Mouse (Mus musculus) kidney, postnatal 0 days (tissue): ENCODE measurements around the gene Limch1. TPM values are rescaled to one million over a fixed set of nuclear protein-coding genes. Genes with fewer than 3 reads are reported as not detected.
A peak's percentile ranks its signal among the peaks of the same experiment; 100 is the strongest.

ENCODE experiments used
- ATAC-seq: fragments of 200-750 bp; cut with Nextera tagmentation; replicated peaks from 2 replicates; pipeline ENCODE4 v1.8.0; 2017; ENCODE audit warnings: low read depth, moderate number of reproducible peaks, moderate TSS enrichment, moderate library complexity; ENCODE audit not compliant: low FRiP score
- DNase-seq: peaks from one replicate; pipeline ENCODE4 v3.0.0-alpha.2; 2016; ENCODE audit warnings: low spot score
- H3K27ac ChIP-seq: fragments of 300-500 bp; sonication (generic); 2 replicates; pipeline ENCODE4 v1.5.1; 2014; ENCODE audit warnings: mild to moderate bottlenecking
- H3K27me3 ChIP-seq: fragments of 300-500 bp; sonication (generic); 2 replicates; pipeline ENCODE4 v1.6.1; 2014; ENCODE audit warnings: low read length, mixed read lengths; ENCODE audit not compliant: insufficient read depth
- H3K36me3 ChIP-seq: fragments of 300-500 bp; sonication (generic); 2 replicates; pipeline ENCODE4 v1.6.1; 2014; ENCODE audit warnings: low read length, mixed read lengths; ENCODE audit not compliant: insufficient read depth
- H3K4me1 ChIP-seq: fragments of 300-500 bp; sonication (generic); replicated peaks from 2 replicates; pipeline ENCODE4 v1.6.1; 2014; ENCODE audit warnings: antibody characterized with exemption, low read length, mixed read lengths; ENCODE audit not compliant: insufficient read depth
- H3K4me2 ChIP-seq: fragments of 300-500 bp; sonication (generic); 2 replicates; pipeline ENCODE4 v1.6.1; 2014; ENCODE audit warnings: mild to moderate bottlenecking, low read length, moderate library complexity, mixed read lengths
- H3K4me3 ChIP-seq: fragments of 300-500 bp; sonication (generic); replicated peaks from 2 replicates; pipeline ENCODE4 v1.5.1; 2014; ENCODE audit warnings: low read depth, low read length
- H3K9ac ChIP-seq: fragments of 300-500 bp; sonication (generic); 2 replicates; pipeline ENCODE4 v1.6.1; 2014; ENCODE audit warnings: low read depth, low read length
- H3K9me3 ChIP-seq: fragments of 300-500 bp; sonication (generic); replicated peaks from 2 replicates; pipeline ENCODE4 v1.6.1; 2016; ENCODE audit warnings: low read length, inconsistent platforms, mixed read lengths
- CTCF ChIP-seq: IDR thresholded peaks from 2 replicates; pipeline ENCODE4 v1.5.1; 2016; ENCODE audit warnings: antibody characterized with exemption, low read depth, mild to moderate bottlenecking, moderate library complexity
- WGBS: fragments of 180-500 bp; shearing (Covaris S2); extraction: QIAGEN DNeasy Blood & Tissue Kit; methylation state at CpG from one replicate; pipeline ENCODE4 v1.1.7; 2014; 5-methylcytosine and 5-hydroxymethylcytosine counted together
- polyA plus RNA-seq: library from polyadenylated mRNA; unstranded; fragments of >200 nt; fragmentation: Nextera tagmentation; extraction: Ambion mirVana; gene quantifications from 2 replicates; pipeline ENCODE4 v1.2.1, GENCODE M21; 2015

The Limch1 gene
- polyA plus RNA-seq, 1 experiment from 2014 or later: 34.1 TPM

GRCm38 (mm10) chr5:66848136-66848535 is 102.5 kb downstream of the Limch1 start:
- TF ChIP-seq CTCF: no peak
- Histone ChIP-seq H3K9ac (no peak overlapping the region), H3K4me1 (peaks cover 8% of the 10 kb centered on the region; the same call in 1 of the 2 replicates), H3K36me3 (no peaks in the 10 kb centered on the region), H3K9me3 (no peaks in the 10 kb centered on the region), H3K27ac (no peak overlapping the region), H3K27me3 (no peaks in the 10 kb centered on the region), H3K4me3 (no peak overlapping the region), H3K4me2 (no peak overlapping the region)
- WGBS: 27% methylated on average over 7 of the region's 7 CpGs
- DNase-seq: peak; percentile 16
- no peak for ATAC-seq

GRCm38 (mm10) chr5:66849148-66849547 is 103.5 kb downstream of the Limch1 start:
- no peak overlapping the region for H3K9ac ChIP-seq
- H3K4me1 ChIP-seq: peaks cover 8% of the 10 kb centered on the region; the same call in 1 of the 2 replicates
- H3K4me3 ChIP-seq: no peak overlapping the region
- no peaks in the 10 kb centered on the region for H3K27me3 ChIP-seq
- ATAC-seq (no peak), DNase-seq (no peak)
- H3K27ac ChIP-seq: no peak overlapping the region
- 55% methylated on average over 4 of the region's 4 CpGs for WGBS
- no peaks in the 10 kb centered on the region for H3K9me3 ChIP-seq
- no peak overlapping the region for H3K4me2 ChIP-seq
- TF ChIP-seq CTCF: no peak
- no peaks in the 10 kb centered on the region for H3K36me3 ChIP-seq

- Histone ChIP-seq H3K4me2 (no peak overlapping the region), H3K9me3 (no peaks in the 10 kb centered on the region), H3K9ac (no peak overlapping the region), H3K36me3 (no peaks in the 10 kb centered on the region), H3K4me3 (no peak overlapping the region), H3K4me1 (peaks cover 8% of the 10 kb centered on the region; the same call in 1 of the 2 replicates), H3K27ac (no peak overlapping the region), H3K27me3 (no peaks in the 10 kb centered on the region)
- no peak for ATAC-seq
- no peak for DNase-seq
- TF ChIP-seq CTCF: no peak
- 87% methylated on average over 11 of the region's 11 CpGs for WGBS
Measured at GRCm38 (mm10) chr5:66850721-66851251, 105.2 kb downstream of the Limch1 start.

- Histone ChIP-seq H3K4me1 (peaks cover 8% of the 10 kb centered on the region; the same call in 1 of the 2 replicates), H3K4me3 (no peak overlapping the region), H3K4me2 (no peak overlapping the region), H3K9ac (no peak overlapping the region), H3K9me3 (no peaks in the 10 kb centered on the region), H3K27ac (no peak overlapping the region), H3K27me3 (no peaks in the 10 kb centered on the region), H3K36me3 (no peaks in the 10 kb centered on the region)
- TF ChIP-seq CTCF: no peak
- DNase-seq (no peak), ATAC-seq (no peak)
- WGBS: 82% methylated on average over 5 of the region's 5 CpGs
Measured at GRCm38 (mm10) chr5:66851708-66852107, 106.1 kb downstream of the Limch1 start.

- Histone ChIP-seq H3K4me1 (no peaks in the 10 kb centered on the region), H3K27me3 (no peaks in the 10 kb centered on the region), H3K27ac (no peak overlapping the region), H3K4me2 (no peak overlapping the region), H3K9me3 (no peaks in the 10 kb centered on the region), H3K36me3 (no peaks in the 10 kb centered on the region), H3K9ac (no peak overlapping the region), H3K4me3 (no peak overlapping the region)
- no peak for DNase-seq
- 83% methylated on average over 5 of the region's 5 CpGs for WGBS
- no peak for ATAC-seq
- no peak for TF ChIP-seq CTCF
Measured at GRCm38 (mm10) chr5:66854263-66854662, 108.6 kb downstream of the Limch1 start.

- H3K9me3 ChIP-seq: no peaks in the 10 kb centered on the region
- no peak overlapping the region for H3K4me3 ChIP-seq
- H3K9ac ChIP-seq: no peak overlapping the region
- H3K4me2 ChIP-seq: no peak overlapping the region
- DNase-seq: peak; percentile 47
- H3K27me3 ChIP-seq: no peaks in the 10 kb centered on the region
- no peaks in the 10 kb centered on the region for H3K36me3 ChIP-seq
- no peak for TF ChIP-seq CTCF
- WGBS: 59% methylated on average over 11 of the region's 11 CpGs
- H3K4me1 ChIP-seq: no peaks in the 10 kb centered on the region
- no peak for ATAC-seq
- 0 out of 2 replicates have a peak overlapping the region, but pooled peaks have one; percentile 19 for H3K27ac ChIP-seq
Measured at GRCm38 (mm10) chr5:66855358-66856107, 109.9 kb downstream of the Limch1 start.
